Mouse (Mus musculus) forebrain, embryonic 15.5 days (tissue): ENCODE measurements around the gene Mpg. TPM values are rescaled to one million over a fixed set of nuclear protein-coding genes. Genes with fewer than 3 reads are reported as not detected.

Experiments used
- ATAC-seq: fragments of 200-750 bp; cut with Nextera tagmentation; replicated peaks from 2 replicates; pipeline ENCODE4 v1.8.0; 2017; ENCODE audit warnings: mild to moderate bottlenecking, moderate TSS enrichment, moderate library complexity
- H3K27ac ChIP-seq: fragments of 300-500 bp; sonication (generic); replicated peaks from 2 replicates; pipeline ENCODE4 v1.5.1; 2015; ENCODE audit warnings: mild to moderate bottlenecking, inconsistent platforms
- H3K27me3 ChIP-seq: fragments of 300-500 bp; sonication (generic); 2 replicates; pipeline ENCODE4 v1.6.1; 2015; ENCODE audit warnings: inconsistent platforms
- H3K36me3 ChIP-seq: fragments of 300-500 bp; sonication (generic); 2 replicates; pipeline ENCODE4 v1.6.1; 2015; ENCODE audit warnings: mild to moderate bottlenecking, inconsistent platforms
- H3K4me1 ChIP-seq: fragments of 300-500 bp; sonication (generic); 2 replicates; pipeline ENCODE4 v1.6.1; 2015; ENCODE audit warnings: inconsistent platforms
- H3K4me2 ChIP-seq: fragments of 300-500 bp; sonication (generic); replicated peaks from 2 replicates; pipeline ENCODE4 v1.6.1; 2015; ENCODE audit warnings: mild to moderate bottlenecking, inconsistent platforms
- H3K4me3 ChIP-seq: fragments of 300-500 bp; sonication (generic); 2 replicates; pipeline ENCODE4 v1.5.1; 2015; ENCODE audit warnings: mild to moderate bottlenecking, inconsistent platforms
- H3K9ac ChIP-seq: fragments of 300-500 bp; sonication (generic); replicated peaks from 2 replicates; pipeline ENCODE4 v1.6.1; 2015; ENCODE audit warnings: mild to moderate bottlenecking, inconsistent platforms
- H3K9me3 ChIP-seq: fragments of 300-500 bp; sonication (generic); 2 replicates; pipeline ENCODE4 v1.6.1; 2016; ENCODE audit warnings: inconsistent platforms
- WGBS: fragments of 180-500 bp; shearing (Covaris S2); methylation state at CpG from one replicate; pipeline ENCODE4 v1.1.7; 2015; ENCODE audit warnings: mixed read lengths; 5-methylcytosine and 5-hydroxymethylcytosine counted together
- polyA plus RNA-seq: library from polyadenylated mRNA; unstranded; fragments of >200 nt; fragmentation: Nextera tagmentation; extraction: Ambion mirVana; gene quantifications from 2 replicates; pipeline ENCODE4 v1.2.1, GENCODE M21; 2015

The Mpg gene
- polyA plus RNA-seq, 1 experiment from 2014 or later: 33.5 TPM

GRCm38 (mm10) chr11:32224468-32225139, 1.7 kb upstream of the Mpg start:
- Histone ChIP-seq H3K27ac (peak overlapping the region; percentile 73), H3K9me3 (no peaks in the 10 kb centered on the region), H3K4me3 (no peak overlapping the region), H3K4me1 (peaks cover 57% of the 10 kb centered on the region), H3K36me3 (no peaks in the 10 kb centered on the region), H3K9ac (no peak overlapping the region), H3K27me3 (peaks cover 28% of the 10 kb centered on the region), H3K4me2 (no peak overlapping the region)
- ATAC-seq: no peak; the same call in 1 of the 2 replicates
- WGBS: 18% methylated on average over 4 of the region's 4 CpGs

GRCm38 (mm10) chr11:32225222-32226104, 842 bp upstream of the Mpg start:
- WGBS: 53% methylated on average over 7 of the region's 7 CpGs
- Histone ChIP-seq H3K36me3 (no peaks in the 10 kb centered on the region), H3K4me2 (no peak overlapping the region; the same call in 1 of the 2 replicates), H3K4me1 (peaks cover 57% of the 10 kb centered on the region), H3K4me3 (no peak overlapping the region), H3K9ac (no peak overlapping the region), H3K27me3 (peaks cover 28% of the 10 kb centered on the region), H3K9me3 (no peaks in the 10 kb centered on the region), H3K27ac (peak overlapping the region; percentile 73)
- no peak for ATAC-seq

- H3K36me3 ChIP-seq: peaks cover 8% of the 10 kb centered on the region
- 34% methylated on average over 1 of the region's 1 CpGs for WGBS
- H3K4me3 ChIP-seq: peak overlapping the region; percentile 65
- peak overlapping the region; percentile 73 for H3K4me2 ChIP-seq
- peak overlapping the region; percentile 73; the same call in 1 of the 2 replicates for H3K27ac ChIP-seq
- H3K9ac ChIP-seq: peak overlapping the region; percentile 74
- no peaks in the 10 kb centered on the region for H3K9me3 ChIP-seq
- peaks cover 18% of the 10 kb centered on the region for H3K27me3 ChIP-seq
- peak; percentile 1; the same call in 1 of the 2 replicates for ATAC-seq
- peaks cover 45% of the 10 kb centered on the region for H3K4me1 ChIP-seq
These were observed 736 bp downstream of the Mpg start for GRCm38 (mm10) chr11:32227041-32227440.

GRCm38 (mm10) chr11:32227555-32227954, 1.2 kb downstream of the Mpg start:
- Histone ChIP-seq H3K4me2 (no peak overlapping the region), H3K27ac (no peak overlapping the region), H3K4me1 (peaks cover 40% of the 10 kb centered on the region), H3K4me3 (no peak overlapping the region), H3K9ac (no peak overlapping the region), H3K27me3 (peaks cover 13% of the 10 kb centered on the region), H3K9me3 (no peaks in the 10 kb centered on the region), H3K36me3 (peaks cover 13% of the 10 kb centered on the region)
- no peak for ATAC-seq
- 85% methylated on average over 9 of the region's 9 CpGs for WGBS

GRCm38 (mm10) chr11:32228292-32228845, 2.1 kb downstream of the Mpg start:
- Histone ChIP-seq H3K4me1 (peaks cover 37% of the 10 kb centered on the region), H3K27me3 (peaks cover 5% of the 10 kb centered on the region; the same call in 1 of the 2 replicates), H3K9me3 (no peaks in the 10 kb centered on the region), H3K9ac (no peak overlapping the region), H3K4me2 (no peak overlapping the region), H3K27ac (no peak overlapping the region), H3K4me3 (no peak overlapping the region), H3K36me3 (peaks cover 15% of the 10 kb centered on the region)
- 87% methylated on average over 3 of the region's 3 CpGs for WGBS
- no peak for ATAC-seq

GRCm38 (mm10) chr11:32230220-32230619, 3.9 kb downstream of the Mpg start:
- no peaks in the 10 kb centered on the region for H3K27me3 ChIP-seq
- peaks cover 24% of the 10 kb centered on the region for H3K36me3 ChIP-seq
- H3K9ac ChIP-seq: no peak overlapping the region
- no peak overlapping the region for H3K4me2 ChIP-seq
- H3K27ac ChIP-seq: no peak overlapping the region
- no peaks in the 10 kb centered on the region for H3K9me3 ChIP-seq
- ATAC-seq: no peak
- no peak overlapping the region for H3K4me3 ChIP-seq
- WGBS: 74% methylated on average over 4 of the region's 4 CpGs
- peaks cover 45% of the 10 kb centered on the region for H3K4me1 ChIP-seq

- Histone ChIP-seq H3K9ac (no peak overlapping the region), H3K4me2 (no peak overlapping the region), H3K9me3 (no peaks in the 10 kb centered on the region), H3K36me3 (peaks cover 24% of the 10 kb centered on the region), H3K4me1 (peaks cover 45% of the 10 kb centered on the region), H3K4me3 (no peak overlapping the region), H3K27ac (no peak overlapping the region), H3K27me3 (no peaks in the 10 kb centered on the region)
- no peak for ATAC-seq
- WGBS: 93% methylated on average over 2 of the region's 2 CpGs
These were observed 4.8 kb downstream of the Mpg start for GRCm38 (mm10) chr11:32231125-32231524.

GRCm38 (mm10) chr11:32232848-32233247, 6.5 kb downstream of the Mpg start:
- Histone ChIP-seq H3K4me3 (no peak overlapping the region), H3K9me3 (no peaks in the 10 kb centered on the region), H3K36me3 (peaks cover 24% of the 10 kb centered on the region), H3K27ac (no peak overlapping the region), H3K27me3 (no peaks in the 10 kb centered on the region), H3K9ac (no peak overlapping the region), H3K4me2 (no peak overlapping the region), H3K4me1 (peaks cover 47% of the 10 kb centered on the region)
- whole genome bisulfite sequencing: 81% methylated on average over 10 of the region's 10 CpGs
- ATAC-seq: no peak

GRCm38 (mm10) chr11:32233895-32234294, 7.6 kb downstream of the Mpg start:
- Histone ChIP-seq H3K9ac (no peak overlapping the region), H3K4me1 (peaks cover 53% of the 10 kb centered on the region), H3K4me2 (no peak overlapping the region), H3K36me3 (peaks cover 24% of the 10 kb centered on the region), H3K27ac (peak overlapping the region; percentile 85; the same call in 1 of the 2 replicates), H3K27me3 (no peaks in the 10 kb centered on the region), H3K4me3 (no peak overlapping the region), H3K9me3 (no peaks in the 10 kb centered on the region)
- no peak for ATAC-seq
- 77% methylated on average over 3 of the region's 3 CpGs for WGBS

GRCm38 (mm10) chr11:32234816-32235485, 8.6 kb downstream of the Mpg start:
- no peak overlapping the region for H3K4me3 ChIP-seq
- H3K9ac ChIP-seq: no peak overlapping the region
- H3K27ac ChIP-seq: peak overlapping the region; percentile 85
- H3K4me2 ChIP-seq: no peak overlapping the region
- no peaks in the 10 kb centered on the region for H3K9me3 ChIP-seq
- 0 out of 2 replicates have a peak, but pooled peaks have one; percentile 9 for ATAC-seq
- H3K27me3 ChIP-seq: no peaks in the 10 kb centered on the region
- peaks cover 27% of the 10 kb centered on the region for H3K36me3 ChIP-seq
- peaks cover 53% of the 10 kb centered on the region for H3K4me1 ChIP-seq
- WGBS: 84% methylated on average over 6 of the region's 6 CpGs

GRCm38 (mm10) chr11:32235646-32236045, 9.3 kb downstream of the Mpg start:
- Histone ChIP-seq H3K4me3 (no peak overlapping the region), H3K9me3 (no peaks in the 10 kb centered on the region), H3K4me1 (peaks cover 53% of the 10 kb centered on the region), H3K27ac (peak overlapping the region; percentile 85), H3K4me2 (no peak overlapping the region), H3K36me3 (peaks cover 31% of the 10 kb centered on the region), H3K9ac (0 out of 2 replicates have a peak overlapping the region, but pooled peaks have one; percentile 1), H3K27me3 (no peaks in the 10 kb centered on the region)
- peak; percentile 73 for ATAC-seq
- WGBS: 13% methylated on average over 3 of the region's 3 CpGs
